Mouse (Mus musculus): ENCODE data around the gene Capn2. TPM values are rescaled to one million over a fixed set of nuclear protein-coding genes. Genes with fewer than 3 reads are reported as not detected.

The Capn2 gene
- total RNA-seq, 2 experiments from 2014 or later, result 60.2 to 70.7 TPM

- DNase-seq, result peak; percentile 61
- intact Hi-C loops (cut with DNase I; ENCODE audit: low total_unique reads), result no loop called here
Measured at GRCm38 (mm10) chr1:182439546-182440222, 77.7 kb downstream of the Capn2 start.

- intact Hi-C loops (cut with DNase I; ENCODE audit: low total_unique reads), result no loop called here
- DNase-seq, result no peak
Measured at GRCm38 (mm10) chr1:182436746-182437145, 80.7 kb downstream of the Capn2 start.

GRCm38 (mm10) chr1:182432059-182432458 lies 85.3 kb downstream of the Capn2 start:
- intact Hi-C loops (cut with DNase I; ENCODE audit: low total_unique reads), result no loop called here
- DNase-seq, result no peak

DNA sequence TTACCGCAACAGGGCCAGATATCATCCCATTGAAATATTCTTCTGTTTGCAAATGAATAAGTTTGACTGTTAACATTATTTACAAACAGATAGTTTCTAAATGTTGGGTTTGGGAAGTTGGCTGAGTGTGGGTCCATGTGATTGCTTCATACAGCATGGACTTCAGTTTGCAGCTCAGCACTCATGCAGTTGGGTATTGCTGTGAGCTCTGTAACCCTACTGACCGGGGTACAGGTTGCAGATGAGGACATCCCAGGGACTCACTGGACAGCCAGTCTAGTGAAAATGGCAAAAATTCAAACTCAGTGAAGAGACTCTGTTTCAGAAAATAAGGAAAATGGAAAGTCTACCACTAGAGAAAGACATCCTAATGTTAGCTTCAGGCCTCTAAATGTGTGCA lies 86.7 kb downstream of the Capn2 start:
- no peak for DNase-seq
- intact Hi-C loops (cut with DNase I; ENCODE audit: low total_unique reads), result no loop called here

- intact Hi-C loops (cut with DNase I; ENCODE audit: low total_unique reads), result no loop called here
- no peak for DNase-seq
Measured at GRCm38 (mm10) chr1:182429826-182430225, 87.6 kb downstream of the Capn2 start.

- DNase-seq, result peak; percentile 70
- intact Hi-C loops (cut with DNase I; ENCODE audit: low total_unique reads), result no loop called here
Measured at GRCm38 (mm10) chr1:182427426-182427825, 90.0 kb downstream of the Capn2 start.

GRCm38 (mm10) chr1:182426444-182426843 lies 91.0 kb downstream of the Capn2 start:
- DNase-seq, result no peak
- intact Hi-C loops (cut with DNase I; ENCODE audit: low total_unique reads), result no loop called here

- no peak for DNase-seq
- intact Hi-C loops (cut with DNase I; ENCODE audit: low total_unique reads), result no loop called here
Measured at GRCm38 (mm10) chr1:182425176-182425575, 92.2 kb downstream of the Capn2 start.

- no peak for DNase-seq
- intact Hi-C loops (cut with DNase I; ENCODE audit: low total_unique reads), result no loop called here
Measured at GRCm38 (mm10) chr1:182424274-182424673, 93.1 kb downstream of the Capn2 start.

DNA sequence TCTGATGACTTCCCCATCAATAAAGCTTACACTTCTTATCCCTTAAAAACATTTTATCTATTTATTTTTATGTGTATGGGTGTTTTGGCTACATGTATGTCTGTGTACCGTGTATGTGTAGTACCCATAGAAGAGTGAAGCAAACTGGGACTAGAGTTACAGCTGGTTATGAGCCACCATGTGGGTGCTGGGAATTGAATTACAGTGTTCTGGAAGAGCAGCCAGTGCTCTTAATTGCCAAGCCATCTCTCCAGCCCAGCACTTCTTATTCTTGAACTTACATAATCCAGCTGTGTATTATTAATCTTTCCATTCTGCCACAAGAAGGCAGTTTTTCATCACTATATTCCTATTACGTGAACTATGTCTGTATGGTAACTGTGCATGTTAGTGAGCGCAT lies 97.9 kb downstream of the Capn2 start:
- no peak for DNase-seq
- intact Hi-C loops (cut with DNase I; ENCODE audit: low total_unique reads), result no loop called here

Other genes with a start within 250 kb of the Capn2 start
- gene Degs1, start 234.8 kb downstream of the Capn2 start, total RNA-seq (2021), result 10 to 100 TPM; 27.6 to 31.7 TPM
- gene Fbxo28, start 176.0 kb downstream of the Capn2 start, total RNA-seq (2021), result 10 to 100 TPM; 19.2 to 19.4 TPM
- 10 to 100 TPM; 10.7 TPM for gene Trp53bp2, start 108.4 kb downstream of the Capn2 start, total RNA-seq (2021)
- gene Capn8, start 47.4 kb upstream of the Capn2 start, total RNA-seq (2021), result not detected
- gene Ccdc185, start 231.6 kb upstream of the Capn2 start, total RNA-seq (2021), result not detected
- gene Susd4, start 246.3 kb upstream of the Capn2 start, total RNA-seq (2021), result 1 to 10 TPM; 1.0 to 1.4 TPM

All from gastrocnemius, postnatal 14 days (tissue).